Mouse (Mus musculus) heart, embryonic 13.5 days (tissue): ENCODE results near the gene BC004004. TPM values are rescaled to one million over a fixed set of nuclear protein-coding genes. Genes with fewer than 3 reads are reported as not detected.

Experiments used
- ATAC-seq: fragments of 200-750 bp; cut with Nextera tagmentation; 2 replicates; pipeline ENCODE4 v1.8.0; 2017; ENCODE audit warnings: moderate TSS enrichment; ENCODE audit not compliant: insufficient number of reproducible peaks, low FRiP score, low TSS enrichment; ENCODE audit errors: extremely low read depth
- H3K27ac ChIP-seq: fragments of 300-500 bp; sonication (generic); replicated peaks from 2 replicates; pipeline ENCODE4 v1.5.1; 2015; ENCODE audit warnings: moderate library complexity, mild to moderate bottlenecking, inconsistent platforms
- H3K27me3 ChIP-seq: fragments of 300-500 bp; sonication (generic); replicated peaks from 2 replicates; pipeline ENCODE4 v1.6.1; 2015; ENCODE audit warnings: mild to moderate bottlenecking, inconsistent platforms
- H3K36me3 ChIP-seq: fragments of 300-500 bp; sonication (generic); 2 replicates; pipeline ENCODE4 v1.6.1; 2015; ENCODE audit warnings: mild to moderate bottlenecking, inconsistent platforms
- H3K4me1 ChIP-seq: fragments of 300-500 bp; sonication (generic); 2 replicates; pipeline ENCODE4 v1.6.1; 2015; ENCODE audit warnings: inconsistent platforms
- H3K4me2 ChIP-seq: fragments of 300-500 bp; sonication (generic); 2 replicates; pipeline ENCODE4 v1.6.1; 2015; ENCODE audit warnings: inconsistent platforms, mild to moderate bottlenecking, moderate library complexity
- H3K4me3 ChIP-seq: fragments of 300-500 bp; sonication (generic); 2 replicates; pipeline ENCODE4 v1.5.1; 2015; ENCODE audit warnings: moderate library complexity, mild to moderate bottlenecking, inconsistent platforms
- H3K9ac ChIP-seq: fragments of 300-500 bp; sonication (generic); 2 replicates; pipeline ENCODE4 v1.6.1; 2015; ENCODE audit warnings: inconsistent platforms, mild to moderate bottlenecking, moderate library complexity
- H3K9me3 ChIP-seq: fragments of 300-500 bp; sonication (generic); 2 replicates; pipeline ENCODE4 v1.6.1; 2016; ENCODE audit warnings: inconsistent platforms
- WGBS: fragments of 180-500 bp; shearing (Covaris S2); methylation state at CpG from one replicate; pipeline ENCODE4 v1.1.7; 2015; ENCODE audit warnings: mixed read lengths; 5-methylcytosine and 5-hydroxymethylcytosine counted together
- polyA plus RNA-seq: library from polyadenylated mRNA; unstranded; fragments of >200 nt; fragmentation: Nextera tagmentation; extraction: Ambion mirVana; gene quantifications from 2 replicates; pipeline ENCODE4 v1.2.1, GENCODE M21; 2015

BC004004 gene
- polyA plus RNA-seq, 1 experiment from 2014 or later: 85.0 TPM

GRCm38 (mm10) chr17:29300926-29301325 is 32.3 kb downstream of the BC004004 start:
- Histone ChIP-seq H3K9ac (no peak overlapping the region), H3K27me3 (no peaks in the 10 kb centered on the region), H3K9me3 (no peaks in the 10 kb centered on the region), H3K4me2 (no peak overlapping the region), H3K4me1 (peaks cover 63% of the 10 kb centered on the region), H3K27ac (peak overlapping the region; percentile 30; the same call in 1 of the 2 replicates), H3K36me3 (peaks cover 56% of the 10 kb centered on the region), H3K4me3 (no peak overlapping the region)
- ATAC-seq: no peak
- whole genome bisulfite sequencing: 83% methylated on average over 7 of the region's 7 CpGs

GRCm38 (mm10) chr17:29301421-29301820 is 32.8 kb downstream of the BC004004 start:
- no peaks in the 10 kb centered on the region for H3K27me3 ChIP-seq
- ATAC-seq: no peak
- H3K4me3 ChIP-seq: no peak overlapping the region
- H3K4me2 ChIP-seq: no peak overlapping the region
- H3K27ac ChIP-seq: peak overlapping the region; percentile 30; the same call in 1 of the 2 replicates
- WGBS: 85% methylated on average over 6 of the region's 6 CpGs
- H3K9me3 ChIP-seq: no peaks in the 10 kb centered on the region
- peaks cover 64% of the 10 kb centered on the region for H3K4me1 ChIP-seq
- peaks cover 51% of the 10 kb centered on the region for H3K36me3 ChIP-seq
- no peak overlapping the region for H3K9ac ChIP-seq

GRCm38 (mm10) chr17:29302149-29302548 is 33.6 kb downstream of the BC004004 start:
- Histone ChIP-seq H3K4me1 (peaks cover 64% of the 10 kb centered on the region), H3K4me2 (no peak overlapping the region), H3K27me3 (0 out of 2 replicates have a peak, but pooled peaks cover 2% of the 10 kb centered on the region), H3K9me3 (no peaks in the 10 kb centered on the region), H3K36me3 (peaks cover 45% of the 10 kb centered on the region), H3K4me3 (no peak overlapping the region), H3K9ac (no peak overlapping the region), H3K27ac (peak overlapping the region; percentile 12; the same call in 1 of the 2 replicates)
- no peak for ATAC-seq
- 43% methylated on average over 5 of the region's 5 CpGs for WGBS

GRCm38 (mm10) chr17:29303087-29303486 is 34.5 kb downstream of the BC004004 start:
- Histone ChIP-seq H3K4me3 (no peak overlapping the region), H3K36me3 (peaks cover 36% of the 10 kb centered on the region), H3K9ac (no peak overlapping the region), H3K27ac (no peak overlapping the region), H3K9me3 (no peaks in the 10 kb centered on the region), H3K4me1 (peaks cover 59% of the 10 kb centered on the region), H3K27me3 (0 out of 2 replicates have a peak, but pooled peaks cover 4% of the 10 kb centered on the region), H3K4me2 (no peak overlapping the region)
- 58% methylated on average over 3 of the region's 3 CpGs for WGBS
- no peak for ATAC-seq

- WGBS: 82% methylated on average over 3 of the region's 3 CpGs
- H3K9me3 ChIP-seq: no peaks in the 10 kb centered on the region
- H3K27ac ChIP-seq: no peak overlapping the region
Measured at GRCm38 (mm10) chr17:29303856-29304255, 35.3 kb downstream of the BC004004 start.

GRCm38 (mm10) chr17:29304376-29305057 is 35.9 kb downstream of the BC004004 start:
- no peak overlapping the region for H3K4me3 ChIP-seq
- H3K9me3 ChIP-seq: no peaks in the 10 kb centered on the region
- WGBS: 49% methylated on average over 13 of the region's 13 CpGs
- H3K27ac ChIP-seq: peak overlapping the region; percentile 48
- peaks cover 23% of the 10 kb centered on the region for H3K36me3 ChIP-seq
- no peak for ATAC-seq
- peaks cover 53% of the 10 kb centered on the region for H3K4me1 ChIP-seq
- H3K4me2 ChIP-seq: no peak overlapping the region
- H3K27me3 ChIP-seq: 0 out of 2 replicates have a peak, but pooled peaks cover 4% of the 10 kb centered on the region
- H3K9ac ChIP-seq: no peak overlapping the region

More at GRCm38 (mm10) chr17:29303856-29304255, 35.3 kb downstream of the BC004004 start:
- Histone ChIP-seq H3K4me3 (no peak overlapping the region), H3K9ac (no peak overlapping the region), H3K4me2 (no peak overlapping the region), H3K27me3 (0 out of 2 replicates have a peak, but pooled peaks cover 4% of the 10 kb centered on the region), H3K4me1 (peaks cover 59% of the 10 kb centered on the region), H3K36me3 (peaks cover 30% of the 10 kb centered on the region)
- ATAC-seq: no peak

- H3K36me3 ChIP-seq: peaks cover 16% of the 10 kb centered on the region
- no peaks in the 10 kb centered on the region for H3K9me3 ChIP-seq
- H3K27ac ChIP-seq: peak overlapping the region; percentile 48
- WGBS: 15% methylated on average over 15 of the region's 15 CpGs
- H3K27me3 ChIP-seq: 0 out of 2 replicates have a peak, but pooled peaks cover 4% of the 10 kb centered on the region
- ATAC-seq: no peak
- peak overlapping the region; percentile 6; the same call in 1 of the 2 replicates for H3K4me3 ChIP-seq
- H3K4me2 ChIP-seq: peak overlapping the region; percentile 42
- H3K4me1 ChIP-seq: peaks cover 51% of the 10 kb centered on the region
- peak overlapping the region; percentile 59 for H3K9ac ChIP-seq
Measured at GRCm38 (mm10) chr17:29305058-29305806, 36.6 kb downstream of the BC004004 start.

GRCm38 (mm10) chr17:29305871-29306270 is 37.3 kb downstream of the BC004004 start:
- Histone ChIP-seq H3K4me1 (peaks cover 50% of the 10 kb centered on the region), H3K4me2 (peak overlapping the region; percentile 42; the same call in 1 of the 2 replicates), H3K4me3 (no peak overlapping the region), H3K9ac (peak overlapping the region; percentile 59; the same call in 1 of the 2 replicates), H3K36me3 (peaks cover 10% of the 10 kb centered on the region), H3K9me3 (no peaks in the 10 kb centered on the region), H3K27ac (no peak overlapping the region), H3K27me3 (0 out of 2 replicates have a peak, but pooled peaks cover 4% of the 10 kb centered on the region)
- no peak for ATAC-seq
- 55% methylated on average over 7 of the region's 7 CpGs for WGBS

- Histone ChIP-seq H3K27me3 (0 out of 2 replicates have a peak, but pooled peaks cover 4% of the 10 kb centered on the region), H3K4me2 (no peak overlapping the region), H3K9ac (no peak overlapping the region), H3K4me3 (no peak overlapping the region), H3K4me1 (peaks cover 10% of the 10 kb centered on the region), H3K27ac (no peak overlapping the region), H3K36me3 (no peaks in the 10 kb centered on the region), H3K9me3 (peaks cover 5% of the 10 kb centered on the region; the same call in 1 of the 2 replicates)
- WGBS: 75% methylated on average over 21 of the region's 21 CpGs
- ATAC-seq: no peak
Measured at GRCm38 (mm10) chr17:29310056-29310623, 41.6 kb downstream of the BC004004 start.

GRCm38 (mm10) chr17:29311602-29312001 is 43.0 kb downstream of the BC004004 start:
- 85% methylated on average over 8 of the region's 8 CpGs for WGBS
- Histone ChIP-seq H3K4me3 (no peak overlapping the region), H3K36me3 (no peaks in the 10 kb centered on the region), H3K9ac (no peak overlapping the region), H3K4me2 (no peak overlapping the region), H3K27me3 (0 out of 2 replicates have a peak, but pooled peaks cover 4% of the 10 kb centered on the region), H3K27ac (no peak overlapping the region), H3K9me3 (peaks cover 5% of the 10 kb centered on the region; the same call in 1 of the 2 replicates), H3K4me1 (0 out of 2 replicates have a peak, but pooled peaks cover 2% of the 10 kb centered on the region)
- no peak for ATAC-seq

GRCm38 (mm10) chr17:29312082-29312481 is 43.5 kb downstream of the BC004004 start:
- Histone ChIP-seq H3K4me3 (no peak overlapping the region), H3K36me3 (no peaks in the 10 kb centered on the region), H3K27me3 (0 out of 2 replicates have a peak, but pooled peaks cover 3% of the 10 kb centered on the region), H3K4me2 (no peak overlapping the region), H3K9ac (no peak overlapping the region), H3K27ac (no peak overlapping the region), H3K9me3 (peaks cover 5% of the 10 kb centered on the region; the same call in 1 of the 2 replicates), H3K4me1 (peaks cover 6% of the 10 kb centered on the region)
- WGBS: 86% methylated on average over 2 of the region's 2 CpGs
- no peak for ATAC-seq
